Mouse (Mus musculus) lung, adult 10 weeks (tissue): Measurements from ENCODE around the gene Spon1. TPM values are rescaled to one million over a fixed set of nuclear protein-coding genes. Genes with fewer than 3 reads are reported as not detected.

ENCODE experiments used
- polyA plus RNA-seq: library from polyadenylated mRNA; stranded (reverse); fragments of 350-450 nt; fragmentation: Illumina TruSeq; extraction: RNeasy Lipid Tissue Mini Kit (QIAGEN cat#74804); gene quantifications from one replicate; pipeline ENCODE4 v1.2.3, GENCODE M21; 2014; ENCODE audit warnings: low read depth, low replicate concordance; ENCODE audit not compliant: insufficient read depth

The Spon1 gene
- 30.9 TPM for polyA plus RNA-seq

DNA sequence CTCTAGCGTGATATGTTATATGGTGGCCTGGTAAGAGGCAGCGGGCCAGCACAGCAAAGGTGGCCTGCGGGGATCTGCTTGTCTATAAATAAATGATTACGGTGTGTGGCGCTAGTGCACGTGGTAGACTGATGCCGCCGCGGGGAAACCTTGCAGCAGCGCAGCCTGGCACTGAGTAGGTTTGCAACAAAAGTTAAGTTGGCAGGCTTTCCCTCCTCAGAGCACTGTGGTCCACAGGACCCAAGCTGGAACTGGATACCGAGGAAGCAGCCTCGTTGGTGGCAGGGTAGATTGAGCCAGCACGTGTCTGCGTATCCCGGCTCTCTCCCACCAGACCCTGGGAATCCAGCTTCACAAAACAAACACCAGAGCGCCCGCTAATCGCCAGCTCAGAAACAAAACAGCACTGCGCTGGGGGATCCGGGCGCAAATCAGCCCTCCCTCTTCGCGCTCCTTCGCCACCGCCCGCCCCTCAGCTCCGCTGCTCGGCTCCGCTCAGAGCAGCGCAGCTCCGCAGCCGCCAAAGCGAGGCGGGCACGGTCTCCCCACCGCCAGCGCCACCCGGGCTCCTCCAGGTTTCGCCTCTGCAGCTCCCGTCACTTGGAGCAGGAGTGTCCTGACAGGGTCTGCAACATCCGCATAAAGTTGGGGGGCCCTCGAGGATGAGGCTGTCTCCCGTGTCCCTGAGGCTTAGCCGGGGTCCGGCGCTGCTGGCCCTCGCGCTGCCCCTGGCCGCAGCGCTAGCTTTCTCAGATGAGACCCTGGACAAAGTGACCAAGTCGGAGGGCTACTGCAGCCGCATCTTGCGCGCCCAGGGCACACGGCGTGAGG, at the start of gene Spon1:
TSS of gene Spon1 (plus strand) at position 332 of the 831 bp plus-strand sequence.

